Mouse (Mus musculus): ENCODE data around the gene Csf2ra.

- TF ChIP-seq POLR2A (IDR thresholded peaks at IDR 0.05; ENCODE audit: control insufficient read depth, extremely low read depth, insufficient read depth, low read length, poor library complexity), result no peak
- TF ChIP-seq CTCF (IDR thresholded peaks at IDR 0.05; ENCODE audit: borderline replicate concordance, control insufficient read depth, extremely low read depth, insufficient read depth, low read length, poor library complexity), result no peak
Measured at GRCm38 (mm10) chr19:61266651-61267050, 38.4 kb upstream of the Csf2ra start.

All from thymus, adult 2 months (tissue).